Mouse (Mus musculus) testis, adult 2 months (tissue): ENCODE measurements around the gene Wdr19.
"Not testable (repeated sequence)": the region's sequence is repeated elsewhere in the genome, so short reads cannot be mapped to it uniquely, and the experiment has no call there.

Experiments used
- CTCF ChIP-seq: fragments of 200-500 bp; IDR thresholded peaks from 2 replicates; pipeline ENCODE4 v1.5.1; 2012; ENCODE audit warnings: low read depth, mild to moderate bottlenecking, inconsistent platforms, low read length, moderate library complexity; ENCODE audit not compliant: control insufficient read depth, insufficient read depth, insufficient replicate concordance
- POLR2A ChIP-seq: fragments of 200-500 bp; IDR thresholded peaks from 2 replicates; pipeline ENCODE4 v1.6.1; 2012; ENCODE audit warnings: low read depth, mild to moderate bottlenecking, inconsistent platforms, low read length, moderate library complexity; ENCODE audit not compliant: control insufficient read depth

GRCm38 (mm10) chr5:65299623-65300022 lies 100.1 kb downstream of the Wdr19 start:
- not testable (repeated sequence) for TF ChIP-seq CTCF, POLR2A
